Mouse (Mus musculus) embryonic facial prominence, embryonic 13.5 days (tissue): ENCODE measurements around the gene Ctsa. TPM values are rescaled to one million over a fixed set of nuclear protein-coding genes. Genes with fewer than 3 reads are reported as not detected.
"Not testable (repeated sequence)": the region's sequence is repeated elsewhere in the genome, so short reads cannot be mapped to it uniquely, and the experiment has no call there.

Experiments
- ATAC-seq: fragments of 200-750 bp; cut with Nextera tagmentation; 2 replicates; pipeline ENCODE4 v1.8.0; 2017; ENCODE audit warnings: low read depth; ENCODE audit not compliant: insufficient number of reproducible peaks, insufficient read depth, low FRiP score, low TSS enrichment
- H3K27ac ChIP-seq: fragments of 300-500 bp; sonication (generic); 2 replicates; pipeline ENCODE4 v1.5.1; 2015; ENCODE audit warnings: moderate library complexity, mild to moderate bottlenecking, inconsistent platforms
- H3K27me3 ChIP-seq: fragments of 300-500 bp; sonication (generic); 2 replicates; pipeline ENCODE4 v1.6.1; 2015; ENCODE audit warnings: mild to moderate bottlenecking, inconsistent platforms
- H3K36me3 ChIP-seq: fragments of 300-500 bp; sonication (generic); 2 replicates; pipeline ENCODE4 v1.6.1; 2015; ENCODE audit warnings: mild to moderate bottlenecking, inconsistent platforms
- H3K4me1 ChIP-seq: fragments of 300-500 bp; sonication (generic); 2 replicates; pipeline ENCODE4 v1.6.1; 2015; ENCODE audit warnings: inconsistent platforms
- H3K4me2 ChIP-seq: fragments of 300-500 bp; sonication (generic); 2 replicates; pipeline ENCODE4 v1.6.1; 2015; ENCODE audit warnings: moderate library complexity, mild to moderate bottlenecking, inconsistent platforms
- H3K4me3 ChIP-seq: fragments of 300-500 bp; sonication (generic); 2 replicates; pipeline ENCODE4 v1.5.1; 2015; ENCODE audit warnings: mild to moderate bottlenecking, inconsistent platforms
- H3K9ac ChIP-seq: fragments of 300-500 bp; sonication (generic); 2 replicates; pipeline ENCODE4 v1.6.1; 2015; ENCODE audit warnings: mild to moderate bottlenecking, inconsistent platforms
- H3K9me3 ChIP-seq: fragments of 300-500 bp; sonication (generic); 2 replicates; pipeline ENCODE4 v1.6.1; 2016; ENCODE audit warnings: inconsistent platforms
- WGBS: fragments of 180-500 bp; shearing (Covaris S2); methylation state at CpG from one replicate; pipeline ENCODE4 v1.1.7; 2015; ENCODE audit warnings: mixed read lengths; 5-methylcytosine and 5-hydroxymethylcytosine counted together
- polyA plus RNA-seq: library from polyadenylated mRNA; unstranded; fragments of >200 nt; fragmentation: Nextera tagmentation; extraction: Ambion mirVana; gene quantifications from 2 replicates; pipeline ENCODE4 v1.2.1, GENCODE M21; 2015

Ctsa gene
- polyA plus RNA-seq, 1 experiment from 2014 or later, result 139 TPM

GRCm38 (mm10) chr2:164857101-164857821 lies 24.6 kb downstream of the Ctsa start, which contains the start of gene Pltp:
Pltp (minus strand) TSS chr2:164857711.
- peak; percentile 84 for ATAC-seq
- peak within 1 kb of the TSS; percentile 56 for H3K4me3 ChIP-seq
- H3K27me3 ChIP-seq, result peaks cover 42% of the 10 kb centered on the region
- under 1% methylated on average over 47 of the region's 47 CpGs for WGBS
- H3K9ac ChIP-seq, result peak within 1 kb of the TSS; percentile 71
- H3K4me2 ChIP-seq, result peak within 1 kb of the TSS; percentile 96
- H3K9me3 ChIP-seq, result no peaks in the 10 kb centered on the region
- H3K4me1 ChIP-seq, result peaks cover 43% of the 10 kb centered on the region
- peaks cover 10% of the 10 kb centered on the region; the same call in 1 of the 2 replicates for H3K36me3 ChIP-seq
- H3K27ac ChIP-seq, result peak within 1 kb of the TSS; percentile 88

DNA sequence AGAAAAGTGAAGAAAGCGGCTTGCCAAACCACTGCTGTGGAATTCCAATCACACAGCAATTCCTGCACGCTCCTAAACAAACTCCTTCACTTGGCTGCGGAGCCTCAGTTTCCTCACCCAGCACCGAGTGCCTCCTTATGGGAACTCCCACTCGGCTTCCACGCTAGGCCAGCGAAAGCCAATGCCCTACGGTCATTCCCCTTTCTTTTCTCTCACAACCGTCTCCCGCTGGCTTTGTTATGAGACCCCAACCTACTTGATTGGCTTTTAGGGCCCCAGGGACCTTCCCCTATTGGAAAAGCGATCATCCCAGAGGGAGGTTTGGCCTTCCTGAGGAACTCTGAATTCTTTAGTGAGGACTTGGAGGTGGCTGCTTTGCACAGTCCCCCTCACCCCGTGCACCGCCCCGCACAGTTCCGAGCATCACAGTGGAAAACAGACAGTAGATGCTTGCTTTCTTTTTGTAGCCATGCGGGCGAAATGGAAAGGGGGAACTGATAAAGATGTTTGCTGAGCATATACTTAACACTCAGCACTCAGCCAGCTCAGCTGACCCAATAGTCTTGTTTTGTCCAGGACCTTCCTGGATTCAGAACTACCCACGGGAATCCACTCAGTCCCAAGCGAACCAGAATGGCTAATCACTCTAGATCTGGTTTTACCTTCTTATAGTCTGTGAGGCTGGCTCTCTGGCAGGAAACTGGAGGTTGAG lies 25.3 kb downstream of the Ctsa start:
- H3K36me3 ChIP-seq, result 0 out of 2 replicates have a peak, but pooled peaks cover 2% of the 10 kb centered on the region
- H3K27ac ChIP-seq, result peak overlapping the region; percentile 88
- H3K9me3 ChIP-seq, result no peaks in the 10 kb centered on the region
- H3K27me3 ChIP-seq, result peaks cover 42% of the 10 kb centered on the region
- ATAC-seq, result no peak
- WGBS, result 3% methylated on average over 19 of the region's 19 CpGs
- H3K4me1 ChIP-seq, result peaks cover 47% of the 10 kb centered on the region
- H3K4me3 ChIP-seq, result peak overlapping the region; percentile 56
- H3K9ac ChIP-seq, result peak overlapping the region; percentile 71
- peak overlapping the region; percentile 96 for H3K4me2 ChIP-seq

- ATAC-seq, result no peak
- 29% methylated on average over 2 of the region's 2 CpGs for WGBS
- H3K9ac ChIP-seq, result no peak overlapping the region
- no peak overlapping the region for H3K27ac ChIP-seq
- no peaks in the 10 kb centered on the region for H3K36me3 ChIP-seq
- H3K4me1 ChIP-seq, result peaks cover 47% of the 10 kb centered on the region
- H3K9me3 ChIP-seq, result no peaks in the 10 kb centered on the region
- H3K4me2 ChIP-seq, result no peak overlapping the region
- peaks cover 41% of the 10 kb centered on the region for H3K27me3 ChIP-seq
- H3K4me3 ChIP-seq, result no peak overlapping the region
Observed at GRCm38 (mm10) chr2:164859155-164859554, 26.5 kb downstream of the Ctsa start.

- ATAC-seq, result no peak
- peaks cover 47% of the 10 kb centered on the region for H3K4me1 ChIP-seq
- H3K4me2 ChIP-seq, result no peak overlapping the region
- 48% methylated on average over 9 of the region's 9 CpGs for WGBS
- H3K27ac ChIP-seq, result no peak overlapping the region
- no peak overlapping the region for H3K9ac ChIP-seq
- H3K27me3 ChIP-seq, result peaks cover 36% of the 10 kb centered on the region
- no peak overlapping the region for H3K4me3 ChIP-seq
- H3K36me3 ChIP-seq, result no peaks in the 10 kb centered on the region
- no peaks in the 10 kb centered on the region for H3K9me3 ChIP-seq
Observed at GRCm38 (mm10) chr2:164859640-164860432, 27.2 kb downstream of the Ctsa start.

GRCm38 (mm10) chr2:164861094-164861493 lies 28.4 kb downstream of the Ctsa start:
- Histone ChIP-seq H3K4me2 (no peak overlapping the region), H3K4me1 (peaks cover 42% of the 10 kb centered on the region), H3K9ac (no peak overlapping the region), H3K27me3 (peaks cover 25% of the 10 kb centered on the region), H3K27ac (no peak overlapping the region), H3K4me3 (no peak overlapping the region), H3K9me3 (no peaks in the 10 kb centered on the region), H3K36me3 (no peaks in the 10 kb centered on the region)
- ATAC-seq, result no peak
- 64% methylated on average over 4 of the region's 4 CpGs for WGBS

- H3K36me3 ChIP-seq, result no peaks in the 10 kb centered on the region
- no peak for ATAC-seq
- H3K4me3 ChIP-seq, result no peak overlapping the region
- H3K9ac ChIP-seq, result no peak overlapping the region
- 0 out of 2 replicates have a peak, but pooled peaks cover under 1% of the 10 kb centered on the region for H3K9me3 ChIP-seq
- peaks cover 14% of the 10 kb centered on the region for H3K27me3 ChIP-seq
- H3K4me1 ChIP-seq, result peaks cover 35% of the 10 kb centered on the region
- 0 out of 2 replicates have a peak overlapping the region, but pooled peaks have one; percentile 8 for H3K27ac ChIP-seq
- no peak overlapping the region for H3K4me2 ChIP-seq
- WGBS, result 38% methylated on average over 9 of the region's 9 CpGs
Observed at GRCm38 (mm10) chr2:164862179-164862861, 29.6 kb downstream of the Ctsa start.

GRCm38 (mm10) chr2:164863411-164863810 lies 30.7 kb downstream of the Ctsa start:
- 87% methylated on average over 9 of the region's 9 CpGs for WGBS

GRCm38 (mm10) chr2:164864593-164864992 lies 31.9 kb downstream of the Ctsa start:
- peaks cover 16% of the 10 kb centered on the region for H3K4me1 ChIP-seq
- H3K27ac ChIP-seq, result no peak overlapping the region
- H3K27me3 ChIP-seq, result no peaks in the 10 kb centered on the region
- H3K9me3 ChIP-seq, result peaks cover 9% of the 10 kb centered on the region; the same call in 1 of the 2 replicates
- no peak overlapping the region for H3K4me2 ChIP-seq
- WGBS, result 70% methylated on average over 4 of the region's 4 CpGs
- no peak overlapping the region for H3K4me3 ChIP-seq
- H3K9ac ChIP-seq, result no peak overlapping the region
- ATAC-seq, result no peak
- no peaks in the 10 kb centered on the region for H3K36me3 ChIP-seq

More at GRCm38 (mm10) chr2:164863411-164863810, 30.7 kb downstream of the Ctsa start:
- H3K4me1 ChIP-seq, result peaks cover 25% of the 10 kb centered on the region
- not testable (repeated sequence) for H3K9ac ChIP-seq, H3K4me2 ChIP-seq, H3K4me3 ChIP-seq, H3K9me3 ChIP-seq, H3K27me3 ChIP-seq, H3K27ac ChIP-seq, H3K36me3 ChIP-seq, ATAC-seq

DNA sequence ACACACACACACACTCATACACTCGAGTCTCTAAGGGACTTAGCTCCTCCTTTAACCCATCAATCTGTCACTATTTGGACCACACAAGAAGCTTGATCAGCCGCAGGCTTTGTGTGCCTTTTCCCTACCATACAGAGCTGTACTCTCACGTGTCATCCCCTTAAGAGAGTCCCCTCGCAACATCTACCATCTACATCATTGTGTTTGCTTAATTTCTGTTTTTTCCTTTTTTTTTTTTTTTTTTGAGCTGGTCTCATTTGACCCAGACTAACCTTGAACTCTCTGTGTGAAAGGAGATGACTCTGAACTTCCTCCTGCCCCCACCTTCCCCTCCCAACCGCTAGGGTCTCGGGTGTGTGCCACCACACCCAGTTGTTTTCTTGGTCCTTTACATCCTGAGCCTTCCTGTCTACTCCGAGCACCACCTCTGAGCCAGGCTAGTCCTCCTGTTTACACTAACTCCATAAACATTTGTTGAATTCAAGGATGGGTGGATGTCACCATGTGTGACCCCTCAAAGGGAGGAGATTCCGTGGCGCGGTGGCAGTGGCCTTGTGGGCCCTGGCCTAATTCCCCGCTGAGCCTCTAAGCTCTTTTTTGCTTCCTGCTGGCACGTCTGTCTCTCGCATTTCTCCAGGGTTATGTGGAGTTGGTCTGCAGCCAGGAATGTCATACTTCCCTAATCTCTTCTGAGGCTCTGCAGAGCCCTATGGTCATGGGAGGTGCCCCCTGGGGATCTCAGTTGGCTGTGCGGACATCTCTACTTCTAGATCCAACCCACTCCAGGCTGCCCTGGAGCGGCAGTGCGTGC lies 34.3 kb downstream of the Ctsa start:
- 57% methylated on average over 16 of the region's 16 CpGs for WGBS
- ATAC-seq, result no peak

GRCm38 (mm10) chr2:164867566-164867965 lies 34.9 kb downstream of the Ctsa start:
- 91% methylated on average over 7 of the region's 7 CpGs for WGBS
- H3K9ac ChIP-seq, result no peak overlapping the region
- H3K9me3 ChIP-seq, result peaks cover 9% of the 10 kb centered on the region; the same call in 1 of the 2 replicates
- H3K27ac ChIP-seq, result 0 out of 2 replicates have a peak overlapping the region, but pooled peaks have one; percentile 14
- no peak for ATAC-seq
- no peaks in the 10 kb centered on the region for H3K36me3 ChIP-seq
- H3K4me2 ChIP-seq, result no peak overlapping the region
- no peak overlapping the region for H3K4me3 ChIP-seq
- no peaks in the 10 kb centered on the region for H3K27me3 ChIP-seq
- H3K4me1 ChIP-seq, result peaks cover 5% of the 10 kb centered on the region

More for the DNA sequence above, 34.3 kb downstream of the Ctsa start:
- H3K27ac ChIP-seq, result 0 out of 2 replicates have a peak overlapping the region, but pooled peaks have one; percentile 14
- H3K4me2 ChIP-seq, result no peak overlapping the region
- peaks cover 9% of the 10 kb centered on the region; the same call in 1 of the 2 replicates for H3K9me3 ChIP-seq
- H3K4me1 ChIP-seq, result peaks cover 11% of the 10 kb centered on the region
- H3K36me3 ChIP-seq, result no peaks in the 10 kb centered on the region
- H3K27me3 ChIP-seq, result no peaks in the 10 kb centered on the region
- H3K4me3 ChIP-seq, result no peak overlapping the region
- no peak overlapping the region for H3K9ac ChIP-seq
